In genomic region chr8:127505286-127505685, GRCm38 (mm10) we compare ENCODE assay signal across 30 mouse cellular contexts.
DNase-seq lines count a peak whose midpoint lies in the region; ATAC-seq and TF ChIP-seq lines count a peak whose summit lies in the region.
"Had no signal": no experiment of that assay in that cellular context is flagged by ENCODE, and none has a peak within 500 bp of the region (broad histone marks: within the 10 kb centered on the region; RNA-seq: fewer than 3 reads in every experiment).

No protein-coding gene starts in this region.

- DNase-seq in heart, postnatal 10 days = no peak
- peak; percentile 27 for DNase-seq in lung, postnatal 0 days (ENCODE audit: low spot score)
- DNase-seq in lung, adult 2 months = no peak
- DNase-seq in 416B (ENCODE audit: low read depth) = peak; percentile 47
- peak; percentile 44 for DNase-seq in lung, postnatal 36 days
- no peak for DNase-seq in cerebellum, adult 8-10 months
- DNase-seq: adrenal gland, postnatal 10 days; adrenal gland, postnatal 36 days; B cell, adult 2 months; cerebellum, adult 18-20 months; cerebellum, adult 9-11 months; cerebellum, postnatal 25 days; forebrain, postnatal 0 days; gastrocnemius, postnatal 10 days; gastrocnemius, postnatal 36 days; heart, adult 2 months; heart, postnatal 36 days had no signal

- no peak overlapping the region for H3K9ac ChIP-seq in heart, embryonic 16.5 days (ENCODE audit: low read length)
- no peak overlapping the region for H3K9ac ChIP-seq in lung, postnatal 0 days (replicated peaks; ENCODE audit: low read depth)
- H3K9ac ChIP-seq: embryonic facial prominence, embryonic 12.5 days; embryonic facial prominence, embryonic 15.5 days; forebrain, postnatal 0 days; heart, embryonic 13.5 days; hindbrain, embryonic 13.5 days had no signal

- H3K4me2 ChIP-seq in heart, embryonic 16.5 days (ENCODE audit: low read depth, low read length) = no peak overlapping the region
- no peak overlapping the region for H3K4me2 ChIP-seq in lung, postnatal 0 days (replicated peaks; ENCODE audit: low read depth, low read length)
- H3K4me2 ChIP-seq: embryonic facial prominence, embryonic 12.5 days; embryonic facial prominence, embryonic 15.5 days; heart, embryonic 13.5 days; hindbrain, embryonic 13.5 days had no signal

- peak; percentile 78 for TF ChIP-seq EP300 in lung, postnatal 0 days (IDR thresholded peaks at IDR 0.05)

- 70% methylated on average over 1 of the region's 1 CpGs for WGBS in heart, embryonic 16.5 days
- 38% methylated on average over 1 of the region's 1 CpGs for WGBS in lung, postnatal 0 days
- WGBS in lung, adult 2 months = 50% methylated on average over 1 of the region's 1 CpGs

- H3K4me1 ChIP-seq in heart, embryonic 16.5 days (ENCODE audit: control insufficient read depth, insufficient read depth, low read length) = peaks cover 10% of the 10 kb centered on the region
- H3K4me1 ChIP-seq in lung, postnatal 0 days (ENCODE audit: insufficient read depth, low read depth, low read length) = no peaks in the 10 kb centered on the region
- peaks cover 13% of the 10 kb centered on the region for H3K4me1 ChIP-seq in lung, adult 2 months (ENCODE audit: control insufficient read depth, insufficient read depth, low read length)
- H3K4me1 ChIP-seq: embryonic facial prominence, embryonic 12.5 days; embryonic facial prominence, embryonic 15.5 days had no signal

- TF ChIP-seq CTCF in lung, postnatal 0 days (IDR thresholded peaks at IDR 0.05) = no peak
- TF ChIP-seq CTCF in lung, adult 2 months (IDR thresholded peaks at IDR 0.05; ENCODE audit: insufficient read depth, low read length) = no peak

- H3K36me3 ChIP-seq in heart, embryonic 16.5 days (ENCODE audit: control insufficient read depth, insufficient read depth) = no peaks in the 10 kb centered on the region
- H3K36me3 ChIP-seq in lung, postnatal 0 days (ENCODE audit: insufficient read depth, low read length) = no peaks in the 10 kb centered on the region
- H3K36me3 ChIP-seq: embryonic facial prominence, embryonic 12.5 days; embryonic facial prominence, embryonic 15.5 days; G1E; heart, embryonic 10.5 days; hindbrain, embryonic 10.5 days; hindbrain, embryonic 13.5 days had no signal

- intact Hi-C loops in heart, postnatal 10 days (cut with DNase I) = no loop called here

- no peaks in the 10 kb centered on the region for H3K27me3 ChIP-seq in heart, embryonic 16.5 days (ENCODE audit: control insufficient read depth, insufficient read depth, low read length)
- no peaks in the 10 kb centered on the region for H3K27me3 ChIP-seq in lung, postnatal 0 days (replicated peaks; ENCODE audit: insufficient read depth, low read length)
- H3K27me3 ChIP-seq: CH12.LX; embryonic facial prominence, embryonic 12.5 days; embryonic facial prominence, embryonic 15.5 days; heart, embryonic 13.5 days; hindbrain, embryonic 13.5 days; Patski had no signal

- H3K9me3 ChIP-seq in heart, embryonic 16.5 days (replicated peaks; ENCODE audit: control insufficient read depth, low read length) = no peaks in the 10 kb centered on the region
- no peaks in the 10 kb centered on the region for H3K9me3 ChIP-seq in lung, postnatal 0 days (ENCODE audit: low read length)
- H3K9me3 ChIP-seq: embryonic facial prominence, embryonic 12.5 days; embryonic facial prominence, embryonic 15.5 days; heart, embryonic 10.5 days; heart, embryonic 13.5 days; hindbrain, embryonic 10.5 days; hindbrain, embryonic 13.5 days had no signal

- no peak for TF ChIP-seq POLR2A in lung, adult 2 months (IDR thresholded peaks at IDR 0.05; ENCODE audit: borderline replicate concordance, extremely low read depth, low read depth, low read length)

- peak overlapping the region; percentile 14; the same call in 1 of the 2 replicates for H3K27ac ChIP-seq in heart, embryonic 16.5 days (ENCODE audit: low read length)
- H3K27ac ChIP-seq in lung, postnatal 0 days (ENCODE audit: low read length) = no peak overlapping the region
- H3K27ac ChIP-seq: embryonic facial prominence, embryonic 12.5 days; embryonic facial prominence, embryonic 15.5 days; heart, adult 2 months; heart, embryonic 10.5 days; hindbrain, embryonic 10.5 days; hindbrain, embryonic 13.5 days had no signal

- no peak overlapping the region for H3K4me3 ChIP-seq in heart, embryonic 16.5 days (ENCODE audit: low read length)
- H3K4me3 ChIP-seq in lung, postnatal 0 days (ENCODE audit: low read depth, low read length) = no peak overlapping the region
- H3K4me3 ChIP-seq in lung, adult 2 months (replicated peaks; ENCODE audit: extremely low read depth, low read depth, low read length) = no peak overlapping the region
- H3K4me3 ChIP-seq: embryonic facial prominence, embryonic 12.5 days; embryonic facial prominence, embryonic 15.5 days; heart, adult 2 months; heart, embryonic 10.5 days; heart, embryonic 13.5 days; hindbrain, embryonic 10.5 days; hindbrain, embryonic 13.5 days had no signal

- ATAC-seq in heart, embryonic 16.5 days (replicated peaks; ENCODE audit: extremely low read depth, insufficient read depth, low FRiP score) = no peak
- ATAC-seq in lung, postnatal 0 days = peak; percentile 37; the same call in 1 of the 2 replicates
- no peak for ATAC-seq in frontal cortex, adult (ENCODE audit: low TSS enrichment)
- ATAC-seq: forebrain, embryonic 14.5 days; forebrain, postnatal 0 days; hindbrain, embryonic 16.5 days; Patski had no signal

Comparison
In these comparisons a context has a peak if more than half of its experiments do, and no peak if none do; other contexts are left out.
1. DNase-seq: peak in lung, postnatal 0 days (single experiment), 416B (single experiment) and lung, postnatal 36 days (single experiment); none in heart, postnatal 10 days (0 of 2), lung, adult 2 months (single experiment) and cerebellum, adult 8-10 months (single experiment).